Mouse (Mus musculus) T-cell, adult 2 months (primary cell): Measurements from ENCODE around the gene Gak.
"Not testable (repeated sequence)": the region's sequence is repeated elsewhere in the genome, so short reads cannot be mapped to it uniquely, and the experiment has no call there.

Experiments used
- DNase-seq: peaks from one replicate; pipeline ENCODE4 v3.0.0; 2022; ENCODE audit warnings: low spot score

Gene Gak

DNA sequence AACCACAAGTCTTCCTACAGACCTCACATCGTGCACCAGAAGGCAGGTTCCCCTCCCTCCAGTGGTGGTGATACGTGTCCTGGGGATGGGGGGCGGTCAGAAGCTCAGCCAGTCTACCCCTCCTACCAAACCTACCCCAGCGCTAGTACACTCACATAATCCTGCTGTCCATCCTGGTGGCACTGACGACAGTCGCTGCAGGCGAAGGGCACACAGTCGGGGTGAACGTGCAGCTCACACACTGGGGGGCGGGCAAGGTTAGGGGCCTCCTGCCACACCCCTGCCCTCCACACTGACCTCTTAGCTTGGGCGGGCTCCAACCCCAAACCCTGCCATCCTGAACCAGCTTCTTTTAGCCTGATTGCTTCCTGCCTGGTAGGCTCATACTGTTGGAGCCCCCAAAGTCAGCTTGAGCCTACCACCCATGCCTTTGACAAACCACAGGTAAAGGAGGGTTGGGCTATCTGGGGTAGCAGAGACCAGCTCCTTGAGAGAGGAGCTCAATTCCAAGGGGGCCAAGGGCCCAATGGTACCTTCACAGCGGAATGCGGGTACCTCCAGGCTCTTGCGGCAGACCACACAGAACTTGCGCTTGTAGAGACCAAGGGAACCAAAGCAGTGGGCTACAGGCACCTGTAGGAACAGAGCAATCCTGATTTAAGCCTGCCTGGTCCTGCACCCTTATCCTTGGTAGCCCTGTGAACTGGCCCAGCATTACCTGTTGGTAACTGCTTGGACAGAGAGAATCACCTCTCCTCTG is 26.5 kb upstream of the Gak start:
- DNase-seq: no peak

DNA sequence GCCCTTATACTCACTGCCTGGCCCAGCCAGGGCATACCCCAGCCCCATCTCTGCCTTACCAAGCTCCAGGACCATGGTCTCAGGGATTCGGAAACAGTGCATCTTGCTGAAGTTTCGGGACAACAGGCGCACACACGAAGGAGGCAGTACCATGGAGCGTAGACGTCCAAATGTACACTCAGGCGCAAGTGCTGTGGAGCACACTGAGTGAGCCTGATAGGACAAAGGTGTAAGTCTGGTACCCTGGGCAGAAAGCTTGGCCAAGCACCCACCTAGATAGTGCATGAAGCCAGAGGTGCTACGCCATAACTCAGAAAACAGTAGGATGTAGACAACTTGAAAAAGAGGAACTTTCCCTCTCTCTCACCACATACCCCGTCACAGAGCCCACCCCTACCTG is 25.8 kb upstream of the Gak start:
- no peak for DNase-seq

DNA sequence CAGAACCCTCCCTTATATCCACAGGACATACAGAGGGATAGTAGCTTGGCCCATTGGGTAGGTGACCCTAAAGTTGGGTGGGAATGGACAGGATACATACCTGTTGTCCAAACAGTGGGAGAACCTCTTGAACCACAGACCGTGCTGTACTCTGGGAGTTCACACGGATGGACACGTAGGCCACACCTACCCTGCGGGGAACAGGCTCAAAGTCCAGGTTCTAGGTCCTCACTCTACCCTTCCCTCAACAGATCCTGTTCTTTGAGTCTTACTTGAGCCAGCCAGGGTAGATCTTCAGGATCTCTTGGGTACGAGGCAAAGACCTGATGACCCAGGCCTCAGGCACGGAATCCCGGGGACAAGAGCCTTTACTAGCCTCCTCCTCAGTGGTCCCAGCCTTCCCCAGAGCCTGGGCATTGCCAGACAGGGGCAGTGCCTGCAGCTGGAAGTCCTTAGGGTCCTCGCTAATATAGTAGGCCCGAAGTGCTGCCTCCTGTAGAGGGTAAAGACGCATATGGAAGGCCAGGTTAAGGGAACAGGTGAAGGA is 25.0 kb upstream of the Gak start:
- no peak for DNase-seq

DNA sequence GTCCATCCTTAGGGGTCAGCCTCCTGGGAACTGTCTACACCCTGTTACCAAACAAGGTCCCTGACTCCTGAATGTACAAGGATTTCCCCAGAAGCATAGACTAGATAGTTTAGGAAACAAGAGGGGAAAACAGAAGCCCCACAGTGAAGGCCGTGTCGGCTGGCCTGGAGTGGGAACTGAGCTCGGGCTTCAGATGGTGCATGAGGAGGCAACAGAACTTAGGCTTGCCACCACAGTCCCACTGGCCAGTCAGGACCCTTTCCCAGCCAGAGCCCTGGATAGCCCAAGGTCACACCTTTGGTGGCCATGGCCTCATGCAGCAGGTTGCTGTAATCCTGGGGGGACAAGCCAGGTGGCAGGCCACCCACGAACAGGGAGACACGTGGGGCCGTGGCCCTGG is 23.8 kb upstream of the Gak start:
- no peak for DNase-seq

DNA sequence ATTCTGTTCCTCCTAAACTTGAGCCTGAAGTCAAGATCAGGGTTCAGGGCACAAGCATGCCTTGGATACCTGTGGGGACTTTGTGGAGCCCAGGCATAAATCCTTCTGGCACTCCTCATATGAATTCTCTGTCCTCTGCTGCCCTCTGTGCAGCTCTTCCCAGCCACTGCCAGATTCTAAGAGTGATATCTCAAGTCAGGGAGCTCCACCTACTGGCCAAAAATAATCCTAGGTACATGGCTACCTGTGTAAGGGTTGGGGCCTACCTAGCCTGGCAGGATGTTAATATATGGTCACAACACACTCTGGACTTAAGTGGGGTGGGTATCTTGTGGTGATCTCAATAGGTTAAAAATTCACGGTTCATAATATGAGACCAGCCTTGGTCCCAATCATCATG is 22.3 kb upstream of the Gak start:
- DNase-seq: peak; percentile 57

DNA sequence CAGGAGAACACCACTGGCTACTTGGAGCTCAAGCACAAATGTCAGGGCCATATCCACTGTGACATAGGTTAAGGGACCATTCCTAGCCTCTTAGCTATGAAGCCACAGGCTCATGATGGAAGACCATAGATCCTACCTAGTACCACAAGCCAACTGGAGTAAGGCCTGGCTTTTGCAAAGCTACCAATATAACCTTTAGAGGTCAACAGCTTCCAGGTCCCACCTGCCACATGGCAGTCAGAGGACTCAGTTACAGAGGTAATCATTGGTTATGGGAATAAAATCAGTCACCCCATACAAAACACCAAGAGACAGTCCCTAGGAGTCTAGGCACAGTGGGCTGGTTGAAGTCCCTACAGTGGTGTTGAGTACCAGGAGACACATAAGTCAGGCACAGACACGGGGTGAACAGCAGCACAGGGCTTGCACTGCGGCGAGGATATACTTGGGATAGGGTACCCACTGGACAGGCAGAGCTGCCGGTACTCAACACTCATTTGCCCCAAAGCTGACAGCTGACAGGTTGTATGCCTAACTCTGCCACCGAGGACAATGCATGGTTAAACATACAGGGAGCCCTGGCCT is 21.7 kb upstream of the Gak start:
- no peak for DNase-seq

DNA sequence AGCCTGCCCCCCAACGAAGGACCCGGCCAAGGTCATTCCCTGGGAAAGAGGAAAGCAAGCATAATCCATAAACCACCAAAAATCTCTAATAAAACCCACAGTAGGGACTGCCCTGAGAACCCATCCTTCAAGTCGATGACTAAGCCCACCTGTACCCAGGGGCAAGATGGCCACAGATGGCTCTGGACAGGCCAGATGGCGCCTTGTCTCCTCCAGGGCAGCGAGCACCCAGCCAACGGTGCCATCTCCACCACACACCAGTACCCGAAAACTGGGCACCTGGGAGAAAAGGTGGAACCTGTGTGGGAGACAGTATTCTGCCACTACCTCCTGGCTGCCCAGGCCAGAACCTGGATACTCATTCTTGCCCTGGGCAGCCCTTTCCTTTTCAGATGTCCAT is 20.8 kb upstream of the Gak start:
- DNase-seq: no peak

DNA sequence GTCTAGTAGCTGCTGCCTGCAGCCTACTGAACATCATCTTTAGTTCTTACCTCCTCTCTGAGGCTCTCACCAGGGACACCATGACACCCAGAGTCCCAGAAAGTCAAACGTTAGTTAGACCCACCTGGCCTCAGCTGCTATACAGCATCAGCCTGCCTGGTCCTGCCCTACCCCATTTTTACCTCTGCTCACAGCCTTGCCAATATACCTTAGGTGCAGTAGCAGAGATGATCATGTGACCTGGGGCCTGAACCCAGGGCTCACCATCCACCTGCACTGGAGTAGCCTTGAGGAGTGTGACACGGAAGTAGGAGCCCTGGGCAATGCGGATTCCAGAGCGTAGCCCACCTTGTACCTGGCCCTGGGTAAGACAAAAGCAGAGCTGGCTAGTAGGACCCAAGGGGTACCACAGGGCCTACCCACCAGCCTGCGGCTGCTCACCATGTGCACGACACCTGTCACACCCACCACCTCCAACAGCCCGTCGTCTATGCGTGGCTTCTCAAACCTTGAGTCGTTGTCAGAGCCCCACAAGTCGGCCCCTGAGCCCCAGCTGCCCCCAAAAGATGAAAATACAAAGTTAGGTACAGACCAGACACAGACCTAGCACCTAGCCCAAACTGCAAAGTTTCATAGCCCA is 19.5 kb upstream of the Gak start:
- no peak for DNase-seq

DNA sequence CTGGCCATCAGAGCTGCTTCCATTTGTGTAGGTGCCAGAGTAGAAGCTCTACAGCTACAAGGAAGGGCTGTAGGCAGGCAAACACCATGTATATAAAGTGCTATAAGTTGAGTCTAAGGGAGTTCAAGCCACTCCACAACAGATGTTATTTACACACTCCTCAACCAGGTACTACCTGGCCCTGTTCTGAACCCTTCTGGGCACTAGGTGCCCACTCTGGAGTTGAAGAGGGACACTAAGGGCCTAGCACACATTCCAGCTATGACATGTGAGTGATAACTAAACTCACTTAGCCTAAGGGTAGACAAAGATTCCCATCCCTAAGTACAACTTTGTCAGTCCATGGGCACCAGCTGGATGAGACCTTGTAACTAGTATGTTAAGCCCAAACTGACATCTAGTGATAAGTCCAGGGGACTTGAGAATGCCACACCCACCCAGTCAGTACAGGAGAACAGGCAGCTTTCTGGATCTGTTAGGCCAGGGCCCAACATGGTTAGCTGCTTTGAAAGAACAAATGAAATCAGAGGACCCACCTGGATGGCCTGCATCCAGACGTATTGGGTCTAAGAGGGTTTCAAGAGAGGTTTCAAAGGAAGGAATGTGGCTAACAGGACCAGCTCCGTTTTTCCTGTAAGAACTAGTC is 18.4 kb upstream of the Gak start:
- no peak for DNase-seq

DNA sequence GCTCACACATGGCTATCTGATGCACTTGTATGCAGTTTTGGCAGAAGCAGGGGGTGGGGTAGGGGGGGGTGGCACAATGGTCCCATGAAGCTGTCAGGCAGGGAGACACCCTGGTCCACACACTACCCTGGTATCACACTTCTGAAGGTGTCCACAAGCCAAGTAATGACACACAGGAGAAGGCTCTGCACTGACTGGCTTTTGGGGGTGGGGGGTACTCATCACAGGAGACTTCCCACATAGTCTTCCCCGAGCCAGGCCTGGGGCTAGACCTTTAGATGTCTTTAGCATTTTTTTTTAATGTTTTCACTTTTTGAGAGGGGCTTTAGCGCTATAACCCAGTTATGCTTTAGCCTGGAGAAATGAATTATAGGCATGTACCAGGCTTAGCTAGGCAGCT is 17.8 kb upstream of the Gak start:
- DNase-seq: no peak

DNA sequence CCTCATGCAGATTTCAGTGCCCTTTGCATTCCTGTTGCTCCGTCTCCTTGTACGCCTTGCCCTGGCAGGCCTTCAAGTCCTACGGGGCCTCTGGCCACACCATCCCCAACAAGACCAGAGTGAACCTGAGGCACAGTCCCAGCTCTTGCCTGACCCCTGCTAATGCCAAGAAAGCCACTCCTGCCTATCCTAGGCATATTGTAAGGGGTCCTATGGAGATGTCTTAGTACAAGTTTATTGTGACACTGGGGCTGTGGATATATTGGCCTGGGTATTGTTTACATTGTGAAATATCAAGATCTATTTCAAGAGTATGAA is 16.7 kb upstream of the Gak start:
- no peak for DNase-seq

DNA sequence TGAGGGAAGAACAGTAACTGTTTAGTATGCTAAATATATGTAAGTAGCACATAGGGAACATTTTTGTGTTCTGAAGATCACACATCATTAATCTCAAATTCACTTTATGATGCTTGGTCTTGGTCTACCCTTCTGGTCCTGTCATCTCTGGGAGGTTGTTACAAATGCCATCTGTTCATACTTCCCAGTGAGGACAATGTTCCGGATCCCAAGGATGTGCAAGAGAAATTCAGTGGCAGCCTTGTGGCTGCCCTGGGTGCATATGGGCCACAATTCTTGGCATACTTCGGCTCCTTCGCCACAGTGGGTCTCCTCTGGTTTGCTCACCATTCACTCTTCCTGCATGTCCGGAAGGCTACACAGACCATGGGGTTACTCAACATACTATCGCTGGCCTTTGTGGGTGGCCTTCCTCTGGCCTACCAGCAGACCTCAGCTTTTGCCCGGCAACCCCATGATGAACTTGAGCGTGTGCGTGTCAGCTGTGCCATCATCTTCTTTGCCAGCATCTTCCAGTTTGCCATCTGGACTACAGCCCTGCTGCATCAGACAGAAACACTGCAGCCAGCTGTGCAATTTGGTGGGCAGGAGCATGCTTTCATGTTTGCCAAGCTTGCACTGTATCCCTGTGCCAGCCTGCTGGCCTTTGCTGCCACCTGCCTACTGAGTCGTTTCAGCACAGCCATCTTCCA is 16.2 kb upstream of the Gak start:
- DNase-seq: no peak

DNA sequence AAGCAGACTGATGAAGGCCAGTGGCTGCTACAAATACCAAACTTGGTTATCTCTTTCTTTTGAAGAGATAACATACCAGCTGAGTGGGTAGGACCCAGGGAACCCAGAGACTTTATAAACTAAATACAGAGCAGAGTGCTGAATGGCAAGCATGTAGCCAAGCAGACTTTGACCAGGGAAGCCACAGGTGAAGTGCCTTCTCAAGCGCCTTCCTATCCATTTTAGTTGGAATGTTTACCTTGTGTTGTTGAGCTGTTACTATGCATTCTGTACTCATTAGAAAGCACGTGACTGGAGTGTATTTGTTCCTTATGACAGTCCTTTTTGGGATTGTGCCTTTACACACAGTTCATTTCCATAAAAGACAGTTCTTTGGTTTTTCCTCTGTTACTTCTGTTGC is 14.1 kb upstream of the Gak start:
- no peak for DNase-seq

DNA sequence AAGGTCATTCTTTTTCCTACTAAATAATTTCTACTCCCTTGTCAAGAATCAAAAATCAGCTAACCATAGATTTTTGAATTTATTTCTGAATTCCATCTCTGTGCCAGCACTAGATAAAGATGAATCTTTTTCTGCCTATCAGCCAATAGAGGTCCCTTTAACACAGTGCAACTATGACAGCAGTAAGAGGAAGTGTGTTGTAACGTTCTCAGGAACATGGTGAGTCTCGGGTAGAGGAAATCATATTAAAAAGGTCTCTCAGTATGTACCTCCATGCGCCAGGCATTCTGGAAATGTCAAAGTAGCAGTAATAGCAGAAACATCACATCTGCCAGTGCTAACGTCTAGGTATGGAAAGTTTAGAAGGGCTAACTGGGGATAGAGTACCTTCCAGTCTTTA is 6.6 kb upstream of the Gak start:
- no peak for DNase-seq

DNA sequence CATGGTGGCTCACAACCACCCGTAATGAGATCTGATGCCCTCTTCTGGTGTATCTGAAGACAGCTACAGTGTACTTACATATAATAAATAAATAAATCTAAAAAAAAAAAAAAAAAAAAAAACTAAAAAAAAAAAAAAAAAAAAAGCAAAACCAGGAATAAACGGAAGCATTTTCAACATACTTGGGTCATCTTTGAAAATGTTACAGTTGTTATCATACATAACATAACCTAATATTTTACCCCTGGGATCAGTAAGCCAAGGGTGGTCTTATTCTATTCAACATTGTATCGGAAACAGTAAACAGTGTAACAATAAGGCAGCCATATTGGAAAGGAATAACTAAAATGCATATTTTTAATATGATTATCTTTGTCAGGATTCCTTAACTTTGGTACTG is 4.5 kb upstream of the Gak start:
- DNase-seq: not testable (repeated sequence)

DNA sequence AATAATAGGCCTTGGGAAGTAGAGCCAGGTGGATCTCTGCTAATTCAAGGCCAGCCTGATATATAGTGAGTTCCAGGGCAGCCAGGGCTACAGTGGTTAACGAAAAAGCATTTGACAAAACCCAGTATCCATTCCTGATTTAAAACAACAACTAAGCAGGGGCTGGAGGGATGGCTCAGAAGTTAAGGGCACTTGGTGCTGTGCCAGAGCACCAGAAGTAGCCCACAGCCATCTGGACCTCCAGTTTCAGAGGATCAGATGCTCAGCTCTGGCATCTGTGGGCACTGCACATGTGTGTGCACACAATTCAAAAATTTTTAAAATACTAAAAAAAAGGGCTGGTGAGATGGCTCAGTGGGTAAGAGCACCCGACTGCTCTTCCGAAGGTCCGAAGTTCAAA is 4.1 kb upstream of the Gak start:
- DNase-seq: no peak

DNA sequence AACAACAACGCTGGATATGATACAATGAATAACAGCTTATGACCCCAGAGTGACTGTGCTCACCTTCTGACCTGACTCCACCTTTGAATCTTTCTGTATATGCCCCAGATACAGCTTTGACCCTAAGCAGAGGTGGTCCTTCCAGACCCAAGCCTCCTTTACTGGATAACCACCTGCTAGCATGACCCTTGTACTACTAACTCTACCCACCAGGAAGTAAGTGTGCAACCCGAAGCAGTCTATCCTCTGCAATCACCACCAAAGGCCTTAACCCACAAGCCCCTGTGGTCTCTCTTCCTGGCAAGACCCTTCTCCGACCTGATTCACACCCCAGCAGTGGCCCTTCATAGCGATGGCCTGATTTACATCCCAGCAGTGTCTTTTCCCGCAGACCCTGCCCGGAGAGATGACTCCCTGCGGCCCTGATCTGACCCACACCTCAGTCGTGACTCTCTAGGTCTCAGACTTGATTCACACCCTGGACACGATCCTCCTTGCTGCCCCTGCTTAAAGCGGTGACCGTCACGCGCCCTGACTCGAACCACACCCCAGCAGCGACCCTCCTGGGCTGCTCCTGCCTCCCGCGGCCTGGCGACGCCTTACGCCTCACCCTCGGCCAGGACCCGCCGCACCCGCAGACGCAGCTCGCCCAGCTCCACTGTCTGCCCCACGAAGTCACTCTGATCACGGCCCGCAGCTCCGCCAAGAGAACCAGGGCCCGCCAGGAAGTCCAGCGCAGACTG is 493 bp downstream of the Gak start:
- DNase-seq: peak; percentile 39

DNA sequence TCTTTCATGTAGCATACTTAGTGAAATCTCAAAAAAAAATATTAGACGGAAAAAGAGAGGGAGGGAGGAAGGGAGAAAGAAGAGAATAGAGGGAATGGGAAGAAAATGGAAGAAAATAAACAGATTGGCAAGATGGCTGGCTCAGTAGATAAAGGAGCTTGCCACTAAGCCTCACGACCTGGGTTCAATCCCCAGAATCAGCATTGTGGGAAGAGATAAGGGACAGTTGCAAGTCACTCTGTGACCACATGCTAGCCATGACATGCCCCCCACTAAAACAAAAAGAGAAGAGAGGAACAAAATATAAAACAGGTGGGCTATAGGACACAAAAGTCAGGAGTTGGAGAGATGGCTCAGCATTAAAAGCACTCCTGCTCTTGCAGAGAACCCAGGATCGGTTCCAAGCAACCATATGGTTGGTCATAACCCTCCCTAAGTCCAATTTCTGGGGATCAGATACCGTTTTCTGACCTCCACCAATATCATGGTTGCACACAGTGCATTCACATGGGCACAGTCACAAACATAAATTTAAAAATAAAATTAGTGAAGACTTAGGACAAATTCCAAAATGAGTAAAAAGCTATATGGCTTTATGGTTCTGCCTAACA is 3.4 kb downstream of the Gak start:
- no peak for DNase-seq

DNA sequence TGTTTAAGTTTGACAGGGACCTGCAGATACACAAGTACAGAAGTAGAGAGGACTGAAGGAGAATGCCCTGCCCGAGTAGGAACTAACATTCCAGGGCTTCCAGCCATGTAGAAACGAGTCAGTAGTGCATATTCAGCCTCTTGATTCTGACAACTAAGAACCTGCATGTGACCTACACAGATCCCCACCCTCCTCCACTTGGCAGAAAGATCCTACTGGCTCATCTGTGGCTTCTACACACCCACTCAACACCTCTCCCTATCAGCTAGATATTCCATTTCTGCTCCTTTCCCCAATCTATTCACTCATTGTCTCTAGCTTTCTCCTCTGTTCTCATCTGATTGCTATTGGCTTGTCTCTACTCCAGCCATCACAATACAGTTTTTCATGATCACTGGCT is 7.7 kb downstream of the Gak start:
- no peak for DNase-seq

DNA sequence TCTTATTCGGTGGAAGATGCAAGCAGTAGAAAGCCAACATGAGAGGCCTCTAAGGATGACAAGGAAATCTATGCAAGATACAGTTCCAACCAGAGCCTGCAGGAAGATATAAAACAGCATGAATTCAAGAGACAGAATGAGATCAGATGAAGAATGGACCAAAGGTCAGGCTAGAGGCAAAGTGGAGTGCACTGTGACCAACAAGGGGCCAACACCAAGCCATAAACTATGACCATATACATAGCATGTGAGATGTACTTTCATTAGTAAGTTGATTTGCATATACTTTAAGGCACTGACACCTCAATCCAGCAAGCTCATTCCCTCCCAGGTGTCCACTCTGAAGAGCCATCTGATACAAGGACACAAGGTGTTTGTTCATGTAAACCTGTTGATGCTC is 19.1 kb downstream of the Gak start:
- no peak for DNase-seq

DNA sequence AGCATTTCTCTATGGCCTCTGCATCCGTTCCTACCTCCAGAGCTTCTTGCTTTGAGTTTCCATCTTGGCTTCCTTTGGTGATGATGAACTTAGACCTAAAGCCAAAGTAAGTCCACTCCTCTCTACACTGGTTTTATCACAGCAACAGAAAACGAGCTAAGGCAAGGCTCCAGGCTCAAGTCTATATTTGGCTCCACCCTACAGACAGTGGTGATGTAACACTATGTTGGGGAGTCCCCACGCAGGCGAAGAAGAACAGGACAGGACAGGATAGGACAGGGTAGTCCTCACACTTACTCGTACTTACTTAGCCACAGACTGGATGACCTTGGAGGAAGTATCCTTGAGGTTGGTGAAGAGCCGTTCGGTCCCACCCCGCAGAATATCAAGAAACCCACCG is 27.0 kb downstream of the Gak start:
- DNase-seq: no peak
